Mouse (Mus musculus) lung, postnatal 0 days (tissue): Measurements from ENCODE around the gene Prss21. TPM values are rescaled to one million over a fixed set of nuclear protein-coding genes. Genes with fewer than 3 reads are reported as not detected.

Experiments used
- ATAC-seq: fragments of 200-750 bp; cut with Nextera tagmentation; 2 replicates; pipeline ENCODE4 v1.8.0; 2017; ENCODE audit warnings: moderate library complexity
- DNase-seq: peaks from one replicate; pipeline ENCODE4 v3.0.0-alpha.2; 2016; ENCODE audit warnings: low spot score
- H3K27ac ChIP-seq: fragments of 300-500 bp; sonication (generic); 2 replicates; pipeline ENCODE4 v1.5.1; 2014; ENCODE audit warnings: antibody characterized with exemption, mild to moderate bottlenecking, low read length, mixed read lengths
- H3K27me3 ChIP-seq: fragments of 300-500 bp; sonication (generic); replicated peaks from 2 replicates; pipeline ENCODE4 v1.6.1; 2014; ENCODE audit warnings: low read length, mixed read lengths; ENCODE audit not compliant: insufficient read depth
- H3K36me3 ChIP-seq: fragments of 300-500 bp; sonication (generic); 2 replicates; pipeline ENCODE4 v1.6.1; 2014; ENCODE audit warnings: low read length, mixed read lengths; ENCODE audit not compliant: insufficient read depth
- H3K4me1 ChIP-seq: fragments of 300-500 bp; sonication (generic); 2 replicates; pipeline ENCODE4 v1.6.1; 2014; ENCODE audit warnings: antibody characterized with exemption, low read depth, low read length, mixed read lengths; ENCODE audit not compliant: insufficient read depth
- H3K4me2 ChIP-seq: fragments of 300-500 bp; sonication (generic); replicated peaks from 2 replicates; pipeline ENCODE4 v1.6.1; 2014; ENCODE audit warnings: low read depth, mild to moderate bottlenecking, low read length, moderate library complexity, mixed read lengths
- H3K4me3 ChIP-seq: fragments of 300-500 bp; sonication (generic); 2 replicates; pipeline ENCODE4 v1.5.1; 2014; ENCODE audit warnings: low read depth, low read length
- H3K9ac ChIP-seq: fragments of 300-500 bp; sonication (generic); replicated peaks from 2 replicates; pipeline ENCODE4 v1.6.1; 2014; ENCODE audit warnings: low read depth, mild to moderate bottlenecking
- H3K9me3 ChIP-seq: fragments of 300-500 bp; sonication (generic); 2 replicates; pipeline ENCODE4 v1.6.1; 2016; ENCODE audit warnings: low read length, mixed read lengths
- CTCF ChIP-seq: IDR thresholded peaks from 2 replicates; pipeline ENCODE4 v1.5.1; 2016; ENCODE audit warnings: antibody characterized with exemption, mild to moderate bottlenecking
- EP300 ChIP-seq: IDR thresholded peaks from 2 replicates; pipeline ENCODE4 v1.6.1; 2016; ENCODE audit warnings: antibody characterized with exemption, mild to moderate bottlenecking, control low read depth
- WGBS: fragments of 180-500 bp; shearing (Covaris S2); extraction: QIAGEN DNeasy Blood & Tissue Kit; methylation state at CpG from one replicate; pipeline ENCODE4 v1.1.7; 2014; 5-methylcytosine and 5-hydroxymethylcytosine counted together
- polyA plus RNA-seq: library from polyadenylated mRNA; unstranded; fragments of >200 nt; fragmentation: Nextera tagmentation; extraction: Ambion mirVana; gene quantifications from 2 replicates; pipeline ENCODE4 v1.2.1, GENCODE M21; 2015

Prss21 gene
- polyA plus RNA-seq, 1 experiment from 2014 or later, result not detected

DNA sequence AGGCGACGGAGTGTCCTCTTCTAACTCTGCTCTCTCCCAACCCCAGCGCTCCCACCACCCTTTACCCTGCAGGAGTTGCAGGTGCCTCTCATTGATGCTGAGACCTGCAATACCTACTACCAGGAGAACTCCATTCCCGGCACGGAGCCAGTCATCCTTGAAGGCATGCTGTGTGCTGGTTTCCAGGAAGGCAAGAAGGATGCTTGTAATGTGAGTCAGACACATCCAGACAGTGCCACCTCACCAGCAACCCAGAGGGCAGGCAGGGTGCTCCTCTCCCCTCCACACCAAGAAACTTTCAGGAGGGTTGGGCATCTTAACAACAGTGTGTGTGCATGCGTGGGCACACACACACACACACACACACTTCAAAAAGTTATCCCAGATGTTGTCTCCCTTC is 10.7 kb upstream of the Prss21 start:
- Histone ChIP-seq H3K9ac (no peak overlapping the region), H3K9me3 (no peaks in the 10 kb centered on the region), H3K4me2 (no peak overlapping the region), H3K27me3 (no peaks in the 10 kb centered on the region), H3K4me3 (no peak overlapping the region), H3K36me3 (no peaks in the 10 kb centered on the region), H3K4me1 (no peaks in the 10 kb centered on the region), H3K27ac (no peak overlapping the region)
- ATAC-seq, result no peak
- DNase-seq, result no peak
- no peak for TF ChIP-seq CTCF
- no peak for TF ChIP-seq EP300
- 86% methylated on average over 6 of the region's 6 CpGs for WGBS

DNA sequence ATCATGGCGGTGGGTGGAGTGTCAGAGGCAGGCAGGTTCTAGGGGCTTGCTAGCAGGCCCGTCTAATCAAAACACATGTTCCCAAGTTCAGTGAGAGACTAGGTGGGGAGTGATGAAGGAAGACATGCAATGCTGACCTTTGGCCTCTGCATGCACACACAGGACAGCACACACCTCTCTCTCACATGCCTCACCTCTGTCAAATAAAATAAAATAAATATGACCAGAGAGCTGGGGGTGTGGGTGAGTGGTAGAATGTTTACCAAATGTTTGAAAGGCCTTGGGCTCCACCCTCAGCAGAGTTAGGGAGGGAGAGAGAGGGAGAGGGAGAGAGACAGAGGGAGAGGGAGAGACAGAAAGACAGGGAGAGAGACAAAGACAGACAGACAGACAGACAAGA is 9.9 kb upstream of the Prss21 start:
- DNase-seq, result no peak
- Histone ChIP-seq H3K9me3 (no peaks in the 10 kb centered on the region), H3K36me3 (no peaks in the 10 kb centered on the region), H3K4me3 (no peak overlapping the region), H3K4me2 (no peak overlapping the region), H3K4me1 (no peaks in the 10 kb centered on the region), H3K27ac (no peak overlapping the region), H3K27me3 (no peaks in the 10 kb centered on the region), H3K9ac (no peak overlapping the region)
- TF ChIP-seq CTCF (no peak), EP300 (no peak)
- 33% methylated on average over 2 of the region's 2 CpGs for WGBS
- no peak for ATAC-seq

DNA sequence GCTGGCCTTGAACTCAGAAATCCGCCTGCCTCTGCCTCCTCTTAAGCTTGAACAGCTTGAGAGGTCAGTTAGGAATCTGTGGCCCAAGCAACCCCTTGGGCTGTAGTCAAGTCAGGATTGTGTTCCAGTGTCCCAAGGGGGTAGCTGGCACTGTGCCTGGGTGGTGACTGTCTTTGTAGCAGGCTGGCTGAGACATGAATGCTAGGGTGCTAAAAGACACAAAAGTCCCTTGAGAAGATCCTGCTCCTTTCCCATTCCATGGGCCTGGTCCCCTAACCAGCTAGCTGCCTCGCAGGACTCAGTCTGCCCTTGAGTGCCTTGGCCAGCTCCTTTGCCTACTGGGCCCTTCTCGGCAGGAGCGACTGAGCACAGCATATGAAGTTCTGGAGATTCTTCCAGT is 4.9 kb upstream of the Prss21 start:
- TF ChIP-seq CTCF (no peak), EP300 (no peak)
- ATAC-seq, result no peak
- Histone ChIP-seq H3K4me3 (no peak overlapping the region), H3K36me3 (no peaks in the 10 kb centered on the region), H3K27me3 (no peaks in the 10 kb centered on the region), H3K9ac (no peak overlapping the region), H3K4me2 (no peak overlapping the region), H3K27ac (no peak overlapping the region), H3K4me1 (no peaks in the 10 kb centered on the region), H3K9me3 (no peaks in the 10 kb centered on the region)
- DNase-seq, result no peak
- WGBS, result 77% methylated on average over 4 of the region's 4 CpGs

DNA sequence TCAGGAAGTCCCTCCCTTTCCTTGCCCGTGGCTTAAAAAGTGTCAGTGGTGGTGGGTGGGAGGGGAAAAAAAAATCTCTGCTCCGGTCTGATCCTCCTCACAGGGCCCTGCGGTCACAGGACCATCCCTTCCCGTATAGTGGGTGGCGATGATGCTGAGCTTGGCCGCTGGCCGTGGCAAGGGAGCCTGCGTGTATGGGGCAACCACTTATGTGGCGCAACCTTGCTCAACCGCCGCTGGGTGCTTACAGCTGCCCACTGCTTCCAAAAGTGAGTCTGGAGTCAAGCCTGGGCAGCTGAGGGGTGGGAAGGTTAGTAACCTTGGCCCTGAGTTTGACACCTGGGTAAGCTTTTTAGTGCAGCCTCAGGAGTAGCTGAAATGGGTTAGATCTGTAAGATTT is 657 bp downstream of the Prss21 start:
- no peaks in the 10 kb centered on the region for H3K27me3 ChIP-seq
- no peak overlapping the region for H3K27ac ChIP-seq
- no peak overlapping the region for H3K4me2 ChIP-seq
- no peaks in the 10 kb centered on the region for H3K4me1 ChIP-seq
- ATAC-seq (no peak), DNase-seq (no peak)
- WGBS, result 78% methylated on average over 11 of the region's 11 CpGs
- H3K4me3 ChIP-seq, result no peak overlapping the region
- H3K36me3 ChIP-seq, result no peaks in the 10 kb centered on the region
- H3K9me3 ChIP-seq, result no peaks in the 10 kb centered on the region
- TF ChIP-seq CTCF (no peak), EP300 (no peak)
- H3K9ac ChIP-seq, result no peak overlapping the region

DNA sequence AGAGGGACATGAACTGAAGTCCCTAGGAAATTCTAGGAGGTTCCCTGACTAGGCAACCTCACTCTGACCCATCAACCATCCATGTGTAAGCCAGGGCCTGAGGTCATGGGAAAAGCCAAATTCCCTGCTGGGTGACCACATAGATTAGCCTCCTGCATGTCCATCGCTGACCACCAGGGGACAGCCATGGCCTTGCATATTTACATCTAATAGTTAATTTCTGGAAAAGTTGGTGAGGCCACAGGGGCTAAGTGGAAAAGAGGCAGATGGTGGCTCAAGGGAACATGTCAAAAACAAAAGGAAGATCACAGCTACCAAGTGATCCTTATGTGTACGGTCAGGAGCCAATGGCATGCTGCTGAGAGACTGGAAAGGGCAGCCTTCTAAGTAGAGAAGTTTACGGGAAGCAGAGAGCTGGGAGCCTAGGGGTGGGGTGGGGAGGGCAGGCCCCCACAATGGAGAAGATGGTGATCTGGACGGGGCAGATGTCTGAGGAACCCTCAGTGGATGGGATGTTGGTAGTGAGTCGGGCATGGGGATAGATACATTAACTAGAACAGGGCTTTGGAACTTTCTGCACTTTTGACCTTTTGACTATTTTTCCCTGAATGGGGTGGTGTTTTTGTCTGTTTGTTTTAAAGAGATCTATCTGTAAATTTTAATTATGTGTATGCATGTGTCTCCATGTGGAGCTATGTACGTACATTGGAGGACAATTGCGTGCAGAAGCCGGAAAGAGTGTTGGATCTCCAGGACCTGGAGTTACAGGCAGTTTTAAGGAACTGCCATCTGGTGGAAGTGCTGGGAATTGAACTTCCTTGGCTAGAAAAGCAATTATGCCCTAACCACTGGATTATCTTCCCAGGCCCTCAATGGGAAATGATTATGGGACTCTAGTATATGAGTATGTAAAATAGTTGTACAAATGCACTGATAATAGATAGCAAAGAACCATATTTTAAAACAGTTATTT is 6.3 kb downstream of the Prss21 start:
- Histone ChIP-seq H3K9me3 (no peaks in the 10 kb centered on the region), H3K9ac (no peak overlapping the region), H3K4me3 (no peak overlapping the region), H3K4me2 (no peak overlapping the region), H3K27ac (no peak overlapping the region), H3K36me3 (no peaks in the 10 kb centered on the region), H3K4me1 (no peaks in the 10 kb centered on the region), H3K27me3 (no peaks in the 10 kb centered on the region)
- DNase-seq (peak; percentile 76), ATAC-seq (peak; percentile 79)
- WGBS, result 29% methylated on average over 8 of the region's 8 CpGs
- TF ChIP-seq EP300, result no peak
- peak; percentile 98 for TF ChIP-seq CTCF

DNA sequence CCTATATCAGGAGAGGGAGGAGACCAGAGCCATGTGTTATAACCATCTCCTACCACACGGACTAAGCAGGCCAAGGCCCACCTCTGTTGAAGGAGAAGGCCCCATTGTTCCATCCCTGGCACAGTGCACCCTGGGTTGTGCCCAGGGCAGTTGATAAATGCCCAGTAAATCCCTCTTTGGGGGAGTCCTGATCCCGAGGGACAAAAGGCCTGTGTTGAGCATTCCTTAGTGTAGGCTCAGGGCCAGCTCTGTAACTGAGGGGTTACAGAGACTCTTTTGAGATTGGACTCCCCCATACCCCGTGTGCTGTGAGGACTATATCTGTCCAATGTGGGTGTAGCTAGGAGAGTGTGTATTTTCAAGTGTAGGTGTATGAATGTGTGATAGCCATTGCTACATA is 8.9 kb downstream of the Prss21 start:
- Histone ChIP-seq H3K9me3 (no peaks in the 10 kb centered on the region), H3K27ac (no peak overlapping the region), H3K4me1 (no peaks in the 10 kb centered on the region), H3K4me2 (no peak overlapping the region), H3K27me3 (no peaks in the 10 kb centered on the region), H3K9ac (no peak overlapping the region), H3K36me3 (no peaks in the 10 kb centered on the region), H3K4me3 (no peak overlapping the region)
- ATAC-seq, result no peak
- no peak for DNase-seq
- WGBS, result 35% methylated on average over 3 of the region's 3 CpGs
- no peak for TF ChIP-seq EP300
- no peak for TF ChIP-seq CTCF
